Mouse (Mus musculus) mesoderm, embryonic 11.5 days (tissue): ENCODE measurements at regions not wholly inside any gene's neighbourhood (a gene's known extent, or its start where the extent isn't known, plus 50 kb on each side); places are given as distances from the start of the nearest gene placed in this dataset.
A peak's percentile ranks its signal among the peaks of the same experiment; 100 is the strongest.

ENCODE experiments used
- DNase-seq: peaks from one replicate; pipeline ENCODE4 v3.0.0-alpha.2; 2012; ENCODE audit warnings: low read depth, low spot score

- no peak for DNase-seq
These were observed 220.1 kb downstream of the Opa1 start for GRCm38 (mm10) chr16:29799250-29799649.

- DNase-seq, result no peak
These were observed 220.8 kb downstream of the Opa1 start for GRCm38 (mm10) chr16:29799893-29800292.

GRCm38 (mm10) chr16:29800457-29800856 is 221.3 kb downstream of the Opa1 start:
- no peak for DNase-seq

GRCm38 (mm10) chr16:29802085-29802484 is 223.0 kb downstream of the Opa1 start:
- no peak for DNase-seq

GRCm38 (mm10) chr16:29802603-29803002 is 223.5 kb downstream of the Opa1 start:
- DNase-seq, result no peak

GRCm38 (mm10) chr16:29807859-29808258 is 228.7 kb downstream of the Opa1 start:
- DNase-seq, result no peak

- no peak for DNase-seq
These were observed 229.7 kb downstream of the Opa1 start for GRCm38 (mm10) chr16:29808851-29809250.

- peak; percentile 45 for DNase-seq
These were observed 234.4 kb downstream of the Opa1 start for GRCm38 (mm10) chr16:29813411-29814038.

- DNase-seq, result peak; percentile 85
These were observed 234.9 kb downstream of the Opa1 start for GRCm38 (mm10) chr16:29814039-29814438.

GRCm38 (mm10) chr16:29814655-29815054 is 235.5 kb downstream of the Opa1 start:
- DNase-seq, result no peak

GRCm38 (mm10) chr16:29815200-29815599 is 236.1 kb downstream of the Opa1 start:
- DNase-seq, result no peak

- no peak for DNase-seq
These were observed 236.7 kb downstream of the Opa1 start for GRCm38 (mm10) chr16:29815632-29816337.

GRCm38 (mm10) chr16:29816681-29817369 is 237.7 kb downstream of the Opa1 start:
- no peak for DNase-seq

GRCm38 (mm10) chr16:29818807-29819440 is 239.8 kb downstream of the Opa1 start:
- DNase-seq, result no peak

- DNase-seq, result no peak
These were observed 241.6 kb downstream of the Opa1 start for GRCm38 (mm10) chr16:29820704-29821103.

GRCm38 (mm10) chr16:29822110-29822509 is 242.1 kb upstream of the Hes1 start:
- DNase-seq, result no peak

GRCm38 (mm10) chr16:29822843-29823401 is 241.3 kb upstream of the Hes1 start:
- no peak for DNase-seq

GRCm38 (mm10) chr16:29826927-29827326 is 237.3 kb upstream of the Hes1 start:
- DNase-seq, result no peak

GRCm38 (mm10) chr16:29827776-29828175 is 236.4 kb upstream of the Hes1 start:
- DNase-seq, result no peak

- no peak for DNase-seq
These were observed 234.7 kb upstream of the Hes1 start for GRCm38 (mm10) chr16:29829457-29829856.

- DNase-seq, result no peak
These were observed 234.1 kb upstream of the Hes1 start for GRCm38 (mm10) chr16:29830101-29830500.

GRCm38 (mm10) chr16:29833298-29833697 is 230.9 kb upstream of the Hes1 start:
- no peak for DNase-seq
